Mouse (Mus musculus): Measurements from ENCODE around the gene Ccdc96. TPM values are rescaled to one million over a fixed set of nuclear protein-coding genes. Genes with fewer than 3 reads are reported as not detected.

The Ccdc96 gene
- total RNA-seq (2021), result 1 to 10 TPM; 1.4 TPM

DNA sequence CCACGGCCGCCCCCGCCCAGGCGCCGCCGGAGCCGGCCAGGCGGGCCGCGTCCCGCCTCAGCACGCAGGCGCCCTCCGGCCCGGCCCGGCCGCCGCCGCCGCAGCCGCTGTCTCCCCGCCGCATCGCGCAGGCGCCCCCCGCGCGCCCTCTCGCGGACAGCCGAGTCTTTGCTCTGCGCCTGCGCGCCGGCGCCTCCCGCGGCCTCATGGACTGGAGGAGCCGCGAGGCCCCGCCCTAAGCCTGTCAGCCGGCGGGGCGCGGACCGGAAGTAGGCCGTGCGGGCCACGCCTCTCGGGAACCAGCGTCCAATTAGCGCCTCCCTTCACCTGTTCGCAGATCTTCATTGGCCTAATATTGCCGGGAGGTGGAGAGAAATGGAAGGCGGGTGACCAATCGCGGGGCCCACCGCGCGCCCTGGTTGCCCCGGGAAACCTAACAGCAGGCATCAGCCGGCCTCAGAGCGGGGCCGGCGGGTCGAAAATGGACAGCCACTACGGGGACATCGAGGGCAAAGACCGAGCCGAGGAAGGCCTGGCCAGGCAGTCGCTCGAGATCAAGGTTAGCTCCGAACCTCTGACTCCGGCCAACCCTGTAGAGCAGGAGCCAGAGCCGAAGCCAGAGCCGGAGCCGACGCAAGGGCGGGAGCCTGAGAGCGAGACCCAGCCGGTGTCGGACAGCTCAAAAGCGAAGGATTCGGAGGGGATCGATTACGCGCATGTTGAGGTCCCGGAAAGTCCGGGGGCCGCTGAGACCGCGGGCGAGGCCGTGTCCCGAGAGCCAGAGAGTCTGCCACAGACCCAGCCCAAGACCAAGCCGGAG, at the start of gene Ccdc96, which contains the start of gene Tada2b:
Ccdc96 (plus strand) TSS at position 418 of the 820 bp plus-strand sequence.
Tada2b (minus strand) TSS at position 115 of the 820 bp plus-strand sequence.
- peak; percentile 97 to 99 for DNase-seq (ENCODE audit: extremely low spot score in 1 of 2, low spot score in 2 of 2)
- intact Hi-C loops (cut with DNase I), result no loop called here

DNA sequence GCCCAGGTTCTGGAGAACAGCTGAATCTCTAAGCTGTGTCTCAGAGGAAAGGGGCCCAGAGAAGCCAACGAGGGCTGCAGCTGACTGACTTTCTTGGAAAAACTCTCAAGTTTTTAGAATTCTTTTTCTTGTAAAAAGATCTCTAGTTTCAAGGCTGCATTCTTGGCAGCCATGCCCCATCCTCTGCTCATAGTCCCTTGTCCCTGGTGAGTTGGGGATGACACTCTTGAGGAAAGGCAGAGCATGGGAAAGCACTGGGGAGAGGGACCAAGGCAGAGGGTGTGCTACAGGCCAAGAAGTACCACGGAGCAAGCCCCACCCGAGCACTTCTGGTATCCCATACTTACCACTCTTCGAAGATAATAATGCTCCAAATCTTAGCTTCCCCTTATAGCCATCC, 47.5 kb upstream of the Ccdc96 start:
- DNase-seq (ENCODE audit: extremely low spot score in 1 of 2, low spot score in 2 of 2), result no peak
- intact Hi-C loops (cut with DNase I), result no loop called here

GRCm38 (mm10) chr5:36440741-36441140, 43.6 kb upstream of the Ccdc96 start:
- intact Hi-C loops (cut with DNase I), result no loop called here
- no peak for DNase-seq (ENCODE audit: extremely low spot score in 1 of 2, low spot score in 2 of 2)

GRCm38 (mm10) chr5:36444611-36445010, 39.8 kb upstream of the Ccdc96 start:
- DNase-seq (ENCODE audit: extremely low spot score in 1 of 2, low spot score in 2 of 2), result no peak
- intact Hi-C loops (cut with DNase I), result no loop called here

DNA sequence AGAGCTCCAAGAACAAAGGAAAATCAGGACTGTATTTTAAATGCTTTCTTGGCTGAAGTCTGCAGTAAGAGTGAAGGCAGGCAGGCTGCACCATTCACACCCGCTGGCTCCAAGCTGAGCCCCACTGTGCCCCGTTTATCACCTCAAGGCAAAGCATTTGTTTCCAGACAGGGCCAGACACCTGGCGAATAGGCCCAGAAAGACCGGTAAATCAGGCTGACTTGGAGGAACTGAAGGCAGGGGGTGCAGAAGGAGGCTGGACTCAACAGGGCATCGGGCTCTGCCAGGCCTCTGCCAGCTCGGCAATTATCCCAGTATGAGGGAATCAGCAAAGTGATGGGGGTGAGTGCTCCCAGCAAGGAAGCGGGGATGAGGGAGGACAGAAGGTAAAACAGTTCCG, 39.4 kb upstream of the Ccdc96 start:
- intact Hi-C loops (cut with DNase I), result no loop called here
- DNase-seq (ENCODE audit: extremely low spot score in 1 of 2, low spot score in 2 of 2), result no peak

DNA sequence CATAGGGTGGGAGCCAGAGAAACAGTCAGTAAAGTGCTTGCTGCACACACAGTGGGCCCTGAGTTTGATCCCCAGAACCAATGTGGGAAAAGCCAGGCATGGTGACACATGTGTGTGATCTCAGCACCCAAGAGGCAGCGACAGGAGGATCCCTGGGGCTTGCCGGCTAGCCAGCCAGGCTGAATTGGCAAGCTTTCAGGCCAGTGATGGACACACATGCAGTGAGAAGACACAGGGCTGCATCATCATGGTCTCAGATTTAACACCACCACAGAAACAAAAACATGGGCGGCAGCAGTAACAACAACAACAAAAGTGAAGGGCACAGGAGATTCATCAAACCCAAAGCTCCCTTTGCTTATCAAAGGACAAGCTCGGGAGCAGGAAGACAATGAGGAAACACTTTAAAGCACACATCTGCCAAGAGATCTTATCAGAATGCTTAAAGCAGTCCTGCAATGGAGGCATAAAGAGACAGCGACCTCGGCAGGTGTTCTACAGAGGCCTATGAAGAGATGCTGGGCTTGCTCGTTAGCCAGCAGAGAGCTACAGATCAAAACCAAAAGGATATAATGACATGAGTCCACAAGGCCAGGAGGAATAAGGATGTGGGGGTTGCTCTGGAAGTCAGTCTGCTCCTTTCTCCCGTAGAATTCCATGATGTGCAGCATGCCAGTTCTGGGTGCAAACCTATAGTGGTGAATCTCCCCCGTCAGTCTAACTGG, 38.1 kb upstream of the Ccdc96 start:
- DNase-seq (ENCODE audit: extremely low spot score in 1 of 2, low spot score in 2 of 2), result no peak
- intact Hi-C loops (cut with DNase I), result no loop called here

GRCm38 (mm10) chr5:36447872-36448271, 36.5 kb upstream of the Ccdc96 start:
- no peak for DNase-seq (ENCODE audit: extremely low spot score in 1 of 2, low spot score in 2 of 2)
- intact Hi-C loops (cut with DNase I), result no loop called here

- DNase-seq (ENCODE audit: extremely low spot score in 1 of 2, low spot score in 2 of 2), result no peak
- intact Hi-C loops (cut with DNase I), result no loop called here
Observed at GRCm38 (mm10) chr5:36449710-36450358, 34.6 kb upstream of the Ccdc96 start.

DNA sequence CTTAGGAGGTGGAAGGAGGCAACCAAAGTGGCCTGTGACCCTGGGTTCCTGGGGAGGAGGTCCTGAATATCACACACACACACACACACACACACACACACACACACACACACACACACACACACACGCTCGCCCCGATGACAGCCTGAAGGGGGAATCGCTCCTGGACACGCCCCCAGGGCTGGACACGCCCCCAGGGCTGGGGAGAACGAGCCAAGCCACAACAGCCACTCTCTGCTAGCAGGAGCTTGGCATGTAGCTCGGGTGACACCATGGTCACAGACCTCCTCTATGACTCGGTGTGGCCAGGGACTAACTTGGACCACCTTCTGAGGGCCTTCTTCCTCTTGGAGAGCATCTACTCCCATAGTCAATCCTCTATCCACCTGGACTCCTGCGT, 33.3 kb upstream of the Ccdc96 start:
- intact Hi-C loops (cut with DNase I), result no loop called here
- DNase-seq (ENCODE audit: extremely low spot score in 1 of 2, low spot score in 2 of 2), result no peak

DNA sequence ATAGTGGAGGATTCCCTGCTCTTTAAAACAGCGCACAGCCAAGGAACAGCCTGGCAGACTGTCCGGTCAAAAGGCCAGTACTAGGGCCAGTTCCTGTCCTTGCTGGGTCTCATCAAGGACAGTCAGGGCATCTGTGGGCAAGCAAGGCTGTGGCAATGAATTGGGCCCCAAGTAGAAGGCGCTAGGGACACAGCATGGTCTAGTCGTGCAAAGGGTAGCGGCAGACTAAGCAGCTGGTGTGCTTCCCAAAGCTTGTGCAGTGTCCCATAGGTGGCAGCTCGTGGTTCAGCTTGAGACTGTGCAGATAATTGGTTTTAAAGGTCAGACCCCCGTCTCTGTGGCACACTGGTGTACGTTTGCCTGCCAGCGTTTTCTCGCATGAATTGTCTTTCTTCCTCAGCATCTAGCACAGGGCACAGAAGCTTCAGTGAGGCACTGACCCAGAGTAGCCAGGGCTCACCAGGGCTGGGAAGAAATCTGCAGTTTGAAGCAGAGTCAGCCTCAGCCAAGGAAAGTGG, 32.5 kb upstream of the Ccdc96 start:
- no peak for DNase-seq (ENCODE audit: extremely low spot score in 1 of 2, low spot score in 2 of 2)
- intact Hi-C loops (cut with DNase I), result no loop called here

GRCm38 (mm10) chr5:36452821-36453220, 31.6 kb upstream of the Ccdc96 start:
- DNase-seq (ENCODE audit: extremely low spot score in 1 of 2, low spot score in 2 of 2), result no peak
- intact Hi-C loops (cut with DNase I), result no loop called here

GRCm38 (mm10) chr5:36457706-36458105, 26.7 kb upstream of the Ccdc96 start:
- intact Hi-C loops (cut with DNase I), result no loop called here
- DNase-seq (ENCODE audit: extremely low spot score in 1 of 2, low spot score in 2 of 2), result no peak

DNA sequence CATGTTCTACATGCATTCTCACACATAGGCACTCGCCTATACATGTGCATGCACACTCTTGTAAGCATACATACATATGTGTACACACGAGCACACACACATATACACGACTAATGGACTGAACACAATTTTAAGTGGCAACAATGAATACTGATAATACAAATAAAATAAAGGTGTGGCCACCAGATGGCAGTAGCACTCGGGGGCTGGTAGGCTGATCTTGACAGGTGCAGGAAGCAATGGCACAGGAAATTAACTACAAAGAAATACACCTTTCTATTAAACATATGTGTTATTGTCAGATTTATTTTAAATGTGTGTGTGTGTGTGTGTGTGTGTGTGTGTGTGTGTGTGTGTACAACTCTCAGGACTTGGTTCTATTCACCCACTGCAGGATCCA, 25.5 kb upstream of the Ccdc96 start:
- intact Hi-C loops (cut with DNase I), result no loop called here
- no peak for DNase-seq (ENCODE audit: extremely low spot score in 1 of 2, low spot score in 2 of 2)

DNA sequence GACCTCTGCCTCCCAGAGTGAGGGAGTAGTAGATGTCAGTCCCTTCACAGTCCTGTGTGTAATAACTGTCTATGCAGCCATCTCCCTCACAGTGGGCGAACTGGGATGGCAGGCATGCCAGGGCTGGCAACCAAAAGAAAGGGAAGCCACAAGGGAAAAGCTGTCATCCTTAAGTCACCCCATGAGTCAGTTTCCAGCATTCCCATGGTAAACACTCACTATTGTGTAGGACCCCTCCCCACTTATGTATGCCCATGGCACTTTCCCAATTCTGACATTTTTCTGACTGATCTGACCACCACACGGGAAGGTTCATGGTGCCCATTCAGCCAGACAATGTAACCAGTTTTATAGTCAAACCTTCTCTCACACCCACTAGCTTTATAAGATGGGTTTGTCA, 23.7 kb upstream of the Ccdc96 start:
- no peak for DNase-seq (ENCODE audit: extremely low spot score in 1 of 2, low spot score in 2 of 2)

DNA sequence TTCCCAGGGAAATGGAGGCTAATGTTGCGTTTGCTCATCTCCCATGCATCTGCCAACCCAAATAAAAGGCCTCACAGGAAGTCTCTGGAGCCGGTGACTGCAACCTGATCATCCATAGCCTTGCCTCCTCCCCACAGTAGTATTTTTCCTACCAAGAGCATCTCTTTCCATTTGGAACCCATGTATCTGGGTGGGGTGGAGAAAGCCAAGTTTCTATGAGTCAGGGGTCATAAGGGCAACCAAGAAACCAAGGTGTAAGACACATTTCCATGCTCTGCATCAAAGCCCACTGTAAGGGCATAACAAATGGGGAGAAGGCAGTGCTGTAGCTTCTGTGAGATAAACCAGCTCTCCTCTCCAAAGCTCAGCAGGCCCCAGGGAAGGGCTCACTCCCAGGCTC, 23.2 kb upstream of the Ccdc96 start:
- intact Hi-C loops (cut with DNase I), result no loop called here

More for the DNA sequence above, 23.7 kb upstream of the Ccdc96 start:
- intact Hi-C loops (cut with DNase I), result no loop called here

DNA sequence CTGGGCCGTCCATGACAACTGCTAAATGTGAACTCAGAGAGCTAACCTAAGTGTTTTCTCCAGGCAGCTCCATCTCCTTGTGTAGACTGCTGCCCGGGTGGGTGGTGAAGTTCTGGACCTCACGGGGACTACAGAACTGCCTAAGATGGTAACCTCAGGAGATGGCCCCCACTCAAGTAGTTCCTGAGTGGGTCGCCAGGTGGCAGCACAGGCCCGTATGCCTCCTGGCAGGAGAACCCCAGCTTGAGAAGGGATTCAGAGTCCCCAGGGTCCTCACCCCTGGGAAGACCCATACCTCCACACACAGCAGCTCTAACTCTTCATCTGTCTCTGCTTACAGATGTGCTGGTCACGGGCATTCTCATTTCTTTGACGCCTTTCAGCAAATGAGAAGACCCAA, 21.6 kb upstream of the Ccdc96 start:
- intact Hi-C loops (cut with DNase I), result no loop called here

More for the DNA sequence above, 23.2 kb upstream of the Ccdc96 start:
- DNase-seq (ENCODE audit: extremely low spot score in 1 of 2, low spot score in 2 of 2), result no peak

GRCm38 (mm10) chr5:36463391-36463790, 21.0 kb upstream of the Ccdc96 start:
- intact Hi-C loops (cut with DNase I), result no loop called here
- DNase-seq (ENCODE audit: extremely low spot score in 1 of 2, low spot score in 2 of 2), result no peak

More for the DNA sequence above, 21.6 kb upstream of the Ccdc96 start:
- DNase-seq (ENCODE audit: extremely low spot score in 1 of 2, low spot score in 2 of 2), result peak in 1 of 2 experiments; percentile 81

DNA sequence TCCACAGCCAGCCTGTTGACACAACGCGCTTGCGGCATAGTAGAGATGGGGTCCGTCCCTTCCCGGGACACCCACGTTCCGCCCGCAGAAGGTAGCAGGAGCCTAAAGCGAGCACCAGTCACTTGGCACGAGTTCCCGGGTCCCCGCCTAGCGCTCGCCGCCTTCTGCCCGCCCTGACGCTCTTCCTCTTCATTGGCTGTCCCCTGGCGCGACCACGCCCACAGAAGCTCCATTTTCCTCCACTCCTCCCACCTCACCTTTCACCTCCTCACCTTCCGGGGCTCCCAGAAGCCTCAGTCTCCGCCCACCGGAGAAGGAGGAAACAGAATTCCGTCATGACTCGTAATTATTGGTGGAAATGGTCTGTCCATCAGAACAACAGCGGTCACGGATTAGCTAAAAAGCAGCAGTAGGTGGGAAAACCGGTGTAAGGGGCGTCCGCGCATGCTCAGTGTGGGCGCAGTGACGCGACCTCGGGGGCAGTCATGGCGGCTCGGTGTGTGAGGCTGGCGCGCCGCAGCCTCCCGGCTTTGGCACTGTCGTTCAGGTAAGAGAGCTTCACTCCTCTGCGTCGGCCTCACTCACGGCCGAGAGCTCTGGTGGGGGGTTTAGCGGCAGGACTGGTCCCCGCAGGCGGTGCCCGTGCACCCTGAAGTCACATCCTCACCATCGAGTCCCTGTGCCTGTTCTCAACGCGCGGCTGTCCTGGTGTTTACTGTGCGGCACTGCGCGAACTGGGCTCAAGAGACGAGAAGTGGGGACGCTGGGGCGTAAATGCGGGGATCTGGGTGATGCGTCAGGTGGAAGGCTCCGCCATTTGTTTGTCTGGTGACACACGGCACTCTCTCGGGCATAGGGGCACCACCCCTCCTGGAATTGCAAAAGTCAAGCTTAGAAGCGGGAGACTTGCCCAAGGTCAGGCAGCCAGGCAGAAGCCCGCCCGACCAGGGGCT, 19.4 kb upstream of the Ccdc96 start, which contains the start of gene Grpel1:
Grpel1 (plus strand) TSS at position 290 of the 953 bp plus-strand sequence.
- intact Hi-C loops (cut with DNase I), result loop anchor here (2.0 kb wide), 1 partner anchor 284 kb away; the partner anchor contains the start of gene Bloc1s4
- DNase-seq (ENCODE audit: extremely low spot score in 1 of 2, low spot score in 2 of 2), result peak; percentile 99 to 100

All from left cerebral cortex, postnatal 10 days (tissue).